Mouse (Mus musculus) E14TG2a.4 (cell line): Measurements from ENCODE around the gene Nt5dc3.

Experiments
- CTCF ChIP-seq: conservative IDR thresholded peaks from 2 replicates; pipeline ENCODE4 v1.5.1; 2014; ENCODE audit warnings: low read length
- NANOG ChIP-seq: IDR thresholded peaks from 2 replicates; pipeline ENCODE4 v1.6.1; 2014; ENCODE audit warnings: borderline replicate concordance, low read length, mixed read lengths

GRCm38 (mm10) chr10:86849508-86849907 is 70.7 kb downstream of the Nt5dc3 start:
- TF ChIP-seq CTCF (no peak), NANOG (no peak)
